Mouse (Mus musculus) embryonic fibroblast, embryonic 13.5 days (primary cell): ENCODE data around the gene Ctdsp1.

ENCODE experiments used
- CTCF ChIP-seq: IDR thresholded peaks from 2 replicates; pipeline ENCODE4 v1.5.1; 2011; ENCODE audit warnings: mild to moderate bottlenecking, control low read depth, low read length, moderate library complexity, borderline replicate concordance; ENCODE audit not compliant: insufficient read depth
- POLR2A ChIP-seq: IDR thresholded peaks from 2 replicates; pipeline ENCODE4 v1.6.1; 2011; ENCODE audit warnings: low read depth, mild to moderate bottlenecking, control low read depth, low read length, moderate library complexity

GRCm38 (mm10) chr1:74362325-74363229 lies 28.7 kb upstream of the Ctdsp1 start:
- no peak for TF ChIP-seq POLR2A
- TF ChIP-seq CTCF: no peak
